Mouse (Mus musculus): ENCODE results near the gene Opcml.

- TF ChIP-seq MYOD1 (IDR thresholded peaks at IDR 0.05; ENCODE audit: control insufficient read depth, insufficient read length, low read depth) (no peak), CTCF (IDR thresholded peaks at IDR 0.05; ENCODE audit: control insufficient read depth, insufficient read depth, insufficient read length) (no peak), MAX (IDR thresholded peaks at IDR 0.05) (no peak), USF1 (IDR thresholded peaks at IDR 0.05; ENCODE audit: low read depth) (no peak), FOSL1 (IDR thresholded peaks at IDR 0.05; ENCODE audit: insufficient read depth, low read length, poor library complexity, severe bottlenecking) (no peak), MYOG (IDR thresholded peaks at IDR 0.05; ENCODE audit: control insufficient read depth, extremely low read depth, insufficient read length) (no peak), CEBPB (IDR thresholded peaks at IDR 0.05; ENCODE audit: low read depth) (no peak)
Observed at GRCm38 (mm10) chr9:28287485-28287884, 496.9 kb downstream of the Opcml start.
